In genomic region chr17:3326148-3326902, GRCm38 (mm10) we compare ENCODE assay signal across 7 mouse cellular contexts. TPM values are rescaled to one million over a fixed set of nuclear protein-coding genes. Genes with fewer than 3 reads are reported as not detected.
DNase-seq lines count a peak whose midpoint lies in the region; ATAC-seq and TF ChIP-seq lines count a peak whose summit lies in the region.

TSS of gene Tiam2 (plus strand) at chr17:3326573.

- WGBS in forebrain, embryonic 12.5 days = under 1% methylated on average over 41 of the region's 55 CpGs
- 1% methylated on average over 47 of the region's 55 CpGs for WGBS in hindbrain, embryonic 11.5 days

- peak within 1 kb of the TSS; percentile 73 for H3K4me3 ChIP-seq in ES-Bruce4 (ENCODE audit: low read depth, low read length)
- H3K4me3 ChIP-seq in forebrain, embryonic 12.5 days (replicated peaks) = peak within 1 kb of the TSS; percentile 51
- peak within 1 kb of the TSS; percentile 48 for H3K4me3 ChIP-seq in hindbrain, embryonic 11.5 days (ENCODE audit: low read depth, low read length)
- peak within 1 kb of the TSS; percentile 94 for H3K4me3 ChIP-seq in megakaryocyte, embryonic 14.5 days (replicated peaks)

- DNase-seq in adrenal gland, adult 8-10 months = peak; percentile 49
- peak; percentile 74 for DNase-seq in hindbrain, embryonic 11.5 days (ENCODE audit: low spot score)
- DNase-seq in left cerebral cortex, postnatal 14 days (ENCODE audit: low spot score in 2 of 2) = no peak
- DNase-seq in spleen, postnatal 36 days (ENCODE audit: low spot score in 2 of 2) = peak; percentile 4 to 14

- no peak for TF ChIP-seq CTCF in ES-Bruce4 (IDR thresholded peaks at IDR 0.05; ENCODE audit: low read depth, low read length)

- peak within 1 kb of the TSS; percentile 31 for H3K9ac ChIP-seq in ES-Bruce4 (ENCODE audit: low read depth, poor library complexity, severe bottlenecking)
- H3K9ac ChIP-seq in forebrain, embryonic 12.5 days = peak within 1 kb of the TSS; percentile 58
- H3K9ac ChIP-seq in hindbrain, embryonic 11.5 days (ENCODE audit: low read depth, low read length) = peak within 1 kb of the TSS; percentile 43; the same call in 1 of the 2 replicates

- H3K27me3 ChIP-seq in ES-Bruce4 (ENCODE audit: control insufficient read depth, insufficient read depth, low read length, poor library complexity, severe bottlenecking) = peaks cover 6% of the 10 kb centered on the region; the same call in 1 of the 2 replicates
- H3K27me3 ChIP-seq in forebrain, embryonic 12.5 days = peaks cover 55% of the 10 kb centered on the region
- peaks cover 17% of the 10 kb centered on the region for H3K27me3 ChIP-seq in hindbrain, embryonic 11.5 days (ENCODE audit: control insufficient read depth, insufficient read depth, low read length)
- peaks cover 60% of the 10 kb centered on the region for H3K27me3 ChIP-seq in megakaryocyte, embryonic 14.5 days (replicated peaks)

- H3K27ac ChIP-seq in ES-Bruce4 (ENCODE audit: insufficient read depth, low read length) = no peak within 1 kb of the TSS
- no peak within 1 kb of the TSS for H3K27ac ChIP-seq in forebrain, embryonic 12.5 days
- H3K27ac ChIP-seq in hindbrain, embryonic 11.5 days (ENCODE audit: low read depth, low read length) = no peak within 1 kb of the TSS

- no peak for TF ChIP-seq POLR2A in ES-Bruce4 (IDR thresholded peaks at IDR 0.05; ENCODE audit: insufficient read depth, low read length)

- H3K9me3 ChIP-seq in ES-Bruce4 (replicated peaks; ENCODE audit: control insufficient read depth, insufficient read depth, low read length, poor library complexity, severe bottlenecking) = no peaks in the 10 kb centered on the region
- no peaks in the 10 kb centered on the region for H3K9me3 ChIP-seq in forebrain, embryonic 12.5 days
- no peaks in the 10 kb centered on the region for H3K9me3 ChIP-seq in hindbrain, embryonic 11.5 days (ENCODE audit: control insufficient read depth, low read length)
- H3K9me3 ChIP-seq in megakaryocyte, embryonic 14.5 days = no peaks in the 10 kb centered on the region

- no peak for TF ChIP-seq EP300 in ES-Bruce4 (IDR thresholded peaks at IDR 0.05; ENCODE audit: insufficient read depth, low read depth, low read length)

- intact Hi-C loops in left cerebral cortex, postnatal 14 days (cut with DNase I) = no loop called here

- ATAC-seq in forebrain, embryonic 12.5 days (ENCODE audit: low FRiP score) = peak; percentile 79
- ATAC-seq in hindbrain, embryonic 11.5 days (ENCODE audit: low FRiP score) = peak; percentile 85

- peak within 1 kb of the TSS; percentile 90 for H3K4me2 ChIP-seq in forebrain, embryonic 12.5 days
- H3K4me2 ChIP-seq in hindbrain, embryonic 11.5 days (replicated peaks; ENCODE audit: low read depth, low read length) = peak within 1 kb of the TSS; percentile 87

- no peaks in the 10 kb centered on the region for H3K36me3 ChIP-seq in ES-Bruce4 (ENCODE audit: control insufficient read depth, insufficient read depth, low read length, poor library complexity, severe bottlenecking)
- no peaks in the 10 kb centered on the region for H3K36me3 ChIP-seq in forebrain, embryonic 12.5 days (replicated peaks)
- no peaks in the 10 kb centered on the region for H3K36me3 ChIP-seq in hindbrain, embryonic 11.5 days (ENCODE audit: control insufficient read depth, insufficient read depth, low read length)
- no peaks in the 10 kb centered on the region for H3K36me3 ChIP-seq in megakaryocyte, embryonic 14.5 days (replicated peaks; ENCODE audit: low read length)

- H3K4me1 ChIP-seq in ES-Bruce4 (ENCODE audit: control insufficient read depth, insufficient read depth, low read length) = peaks cover 2% of the 10 kb centered on the region
- peaks cover 17% of the 10 kb centered on the region for H3K4me1 ChIP-seq in forebrain, embryonic 12.5 days
- H3K4me1 ChIP-seq in hindbrain, embryonic 11.5 days (replicated peaks; ENCODE audit: control insufficient read depth, insufficient read depth, low read length) = peaks cover 5% of the 10 kb centered on the region; the same call in 1 of the 2 replicates
- H3K4me1 ChIP-seq in megakaryocyte, embryonic 14.5 days = peaks cover 24% of the 10 kb centered on the region

RNA-seq across cellular contexts. Expression of gene Tiam2, which starts in this region (rescaled TPM):
- polyA plus RNA-seq in ES-Bruce4 (2011; ENCODE audit: insufficient read depth, insufficient read length, low read depth, missing spikeins) = 1.9 and 2.5 TPM in 2 replicates
- total RNA-seq in adrenal gland, adult 8-10 months (2022) = 10 to 100 TPM; 17.3 to 46.1 (median 32.0) TPM
- polyA plus RNA-seq in forebrain, embryonic 12.5 days (2016; fragmentation: Nextera tagmentation; extraction: Ambion mirVana) = 14.5 and 15.4 TPM in 2 replicates
- polyA plus RNA-seq in hindbrain, embryonic 11.5 days (2014; fragmentation: Nextera tagmentation; extraction: Ambion mirVana) = 5.3 and 5.5 TPM in 2 replicates
- 10 to 100 TPM; 78.4 to 86.5 TPM for total RNA-seq in left cerebral cortex, postnatal 14 days (2021)
- polyA plus RNA-seq in megakaryocyte, embryonic 14.5 days (2012; ENCODE audit: insufficient read depth, low replicate concordance) = 0.35 TPM in 1 of 2 replicates, not detected in the other

Comparison
In these comparisons a context has a peak if more than half of its experiments do, and no peak if none do; other contexts are left out.
1. DNase-seq: peak in adrenal gland, adult 8-10 months (single experiment), hindbrain, embryonic 11.5 days (single experiment) and spleen, postnatal 36 days (2 of 2); none in left cerebral cortex, postnatal 14 days (0 of 2).
2. Peak in every context shown above with its lines, with median percentiles within 50 percentile points of each other: H3K4me3 ChIP-seq and H3K9ac ChIP-seq.